Mouse (Mus musculus) ES-Bruce4 (cell line): ENCODE measurements around the gene Slc48a1.

ENCODE experiments used
- CTCF ChIP-seq: IDR thresholded peaks from one replicate; pipeline ENCODE4 v1.8.1; 2011; ENCODE audit warnings: low read depth, low read length
- EP300 ChIP-seq: IDR thresholded peaks from 2 replicates; pipeline ENCODE4 v1.6.1; 2011; ENCODE audit warnings: low read depth, low read length; ENCODE audit not compliant: insufficient read depth
- POLR2A ChIP-seq: IDR thresholded peaks from one replicate; pipeline ENCODE4 v1.8.1; 2011; ENCODE audit warnings: low read length; ENCODE audit not compliant: insufficient read depth

- TF ChIP-seq EP300 = no peak
- no peak for TF ChIP-seq POLR2A
- no peak for TF ChIP-seq CTCF
Observed at GRCm38 (mm10) chr15:97822545-97823228, 44.4 kb downstream of the Slc48a1 start.
